Mouse (Mus musculus) brain, embryonic 14.5 days (tissue): ENCODE data around the gene Zfp280b.

Experiments used
- CTCF ChIP-seq: fragments of 200-500 bp; IDR thresholded peaks from 2 replicates; pipeline ENCODE4 v1.5.1; 2012; ENCODE audit warnings: inconsistent platforms, mild to moderate bottlenecking, moderate library complexity, borderline replicate concordance; ENCODE audit not compliant: insufficient read depth, insufficient read length; ENCODE audit errors: extremely low read depth
- POLR2A ChIP-seq: fragments of 200-500 bp; IDR thresholded peaks from 2 replicates; pipeline ENCODE4 v1.6.1; 2012; ENCODE audit warnings: mild to moderate bottlenecking, inconsistent platforms, borderline replicate concordance; ENCODE audit not compliant: poor library complexity, insufficient read depth, insufficient read length, severe bottlenecking; ENCODE audit errors: extremely low read depth

DNA sequence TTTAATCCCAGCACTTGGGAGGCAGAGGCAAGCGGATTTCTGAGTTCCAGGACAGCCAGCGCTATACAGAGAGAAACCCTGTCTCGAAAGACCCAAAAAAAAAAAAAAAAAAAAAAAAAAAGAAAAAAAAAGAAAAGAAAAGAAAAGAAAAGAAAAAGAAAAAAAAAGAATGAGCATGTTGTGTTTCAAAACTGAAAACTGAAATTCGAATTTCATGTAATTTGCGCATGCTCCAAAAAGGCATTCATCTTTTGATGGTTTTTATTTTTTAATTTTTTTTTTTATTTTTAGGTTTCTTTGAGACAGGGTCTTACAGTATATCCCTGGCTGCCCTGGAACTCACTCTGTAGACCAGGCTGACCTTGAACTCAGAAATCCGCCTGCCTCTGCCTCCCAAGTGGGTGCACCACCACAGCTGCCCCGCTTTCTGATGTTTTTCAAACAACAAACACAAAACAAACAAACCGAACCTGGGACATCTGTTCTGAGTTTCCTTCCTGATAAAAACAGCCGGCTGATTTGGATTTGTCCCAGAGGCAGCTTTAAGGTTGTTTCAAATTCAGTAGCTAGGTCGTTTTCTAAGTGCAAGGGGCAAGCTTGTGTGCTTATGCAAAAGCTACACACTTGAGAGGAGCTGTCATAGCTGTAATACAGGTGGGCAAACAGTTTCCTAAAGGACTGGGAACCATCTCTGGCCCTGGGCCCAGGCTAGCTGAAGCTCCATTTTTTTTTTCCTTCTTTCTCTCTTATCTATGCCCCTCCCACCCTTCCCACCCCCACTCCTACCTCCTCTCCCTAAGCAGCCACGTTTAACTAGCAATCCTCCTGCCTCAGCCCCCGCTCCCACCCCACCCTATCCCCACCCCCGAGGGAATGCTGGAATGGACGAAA lies 694 bp upstream of the Zfp280b start:
- TF ChIP-seq CTCF (no peak), POLR2A (no peak)
